Mouse (Mus musculus): ENCODE measurements at regions not wholly inside any gene's neighbourhood (a gene's known extent, or its start where the extent isn't known, plus 50 kb on each side); places are given as distances from the start of the nearest gene placed in this dataset.

GRCm38 (mm10) chr10:125896646-125897045 lies 69.3 kb upstream of the Lrig3 start:
- TF ChIP-seq POLR2A (IDR thresholded peaks at IDR 0.05; ENCODE audit: extremely low read depth, insufficient read depth, low read length): no peak
- no peak for TF ChIP-seq CTCF (IDR thresholded peaks at IDR 0.05; ENCODE audit: extremely low read depth, insufficient read depth, low read length)

Measured in cortical plate, adult 2 months (tissue).